Mouse (Mus musculus) kidney, embryonic 15.5 days (tissue): ENCODE results near the gene Rock2. TPM values are rescaled to one million over a fixed set of nuclear protein-coding genes. Genes with fewer than 3 reads are reported as not detected.

ENCODE experiments used
- ATAC-seq: fragments of 200-750 bp; cut with Nextera tagmentation; replicated peaks from 2 replicates; pipeline ENCODE4 v1.8.0; 2017; ENCODE audit warnings: moderate TSS enrichment; ENCODE audit not compliant: low FRiP score
- H3K27ac ChIP-seq: fragments of 300-500 bp; sonication (generic); 2 replicates; pipeline ENCODE4 v1.5.1; 2015; ENCODE audit warnings: mild to moderate bottlenecking, inconsistent platforms
- H3K27me3 ChIP-seq: fragments of 300-500 bp; sonication (generic); 2 replicates; pipeline ENCODE4 v1.6.1; 2015; ENCODE audit warnings: inconsistent platforms
- H3K36me3 ChIP-seq: fragments of 300-500 bp; sonication (generic); 2 replicates; pipeline ENCODE4 v1.6.1; 2015; ENCODE audit warnings: inconsistent platforms
- H3K4me1 ChIP-seq: fragments of 300-500 bp; sonication (generic); 2 replicates; pipeline ENCODE4 v1.6.1; 2015; ENCODE audit warnings: inconsistent platforms
- H3K4me2 ChIP-seq: fragments of 300-500 bp; sonication (generic); 2 replicates; pipeline ENCODE4 v1.6.1; 2015; ENCODE audit warnings: moderate library complexity, mild to moderate bottlenecking, inconsistent platforms
- H3K4me3 ChIP-seq: fragments of 300-500 bp; sonication (generic); replicated peaks from 2 replicates; pipeline ENCODE4 v1.5.1; 2015; ENCODE audit warnings: mild to moderate bottlenecking, inconsistent platforms
- H3K9ac ChIP-seq: fragments of 300-500 bp; sonication (generic); 2 replicates; pipeline ENCODE4 v1.6.1; 2015; ENCODE audit warnings: mild to moderate bottlenecking, inconsistent platforms
- H3K9me3 ChIP-seq: fragments of 300-500 bp; sonication (generic); replicated peaks from 2 replicates; pipeline ENCODE4 v1.6.1; 2016; ENCODE audit warnings: inconsistent platforms
- WGBS: fragments of 180-500 bp; shearing (Covaris S2); methylation state at CpG from one replicate; pipeline ENCODE4 v1.1.7; 2015; ENCODE audit warnings: mixed read lengths; 5-methylcytosine and 5-hydroxymethylcytosine counted together
- polyA plus RNA-seq: library from polyadenylated mRNA; unstranded; fragments of >200 nt; fragmentation: Nextera tagmentation; extraction: Ambion mirVana; gene quantifications from 2 replicates; pipeline ENCODE4 v1.2.1, GENCODE M21; 2015

Rock2 gene
- polyA plus RNA-seq, 1 experiment from 2014 or later, result 16.6 TPM

- Histone ChIP-seq H3K4me2 (no peak overlapping the region), H3K27me3 (no peaks in the 10 kb centered on the region), H3K9ac (no peak overlapping the region), H3K9me3 (no peaks in the 10 kb centered on the region), H3K4me3 (no peak overlapping the region), H3K36me3 (no peaks in the 10 kb centered on the region), H3K27ac (no peak overlapping the region), H3K4me1 (0 out of 2 replicates have a peak, but pooled peaks cover 3% of the 10 kb centered on the region)
- no peak for ATAC-seq
- 90% methylated on average over 3 of the region's 3 CpGs for WGBS
Measured at GRCm38 (mm10) chr12:16912600-16912999, 17.9 kb downstream of the Rock2 start.

DNA sequence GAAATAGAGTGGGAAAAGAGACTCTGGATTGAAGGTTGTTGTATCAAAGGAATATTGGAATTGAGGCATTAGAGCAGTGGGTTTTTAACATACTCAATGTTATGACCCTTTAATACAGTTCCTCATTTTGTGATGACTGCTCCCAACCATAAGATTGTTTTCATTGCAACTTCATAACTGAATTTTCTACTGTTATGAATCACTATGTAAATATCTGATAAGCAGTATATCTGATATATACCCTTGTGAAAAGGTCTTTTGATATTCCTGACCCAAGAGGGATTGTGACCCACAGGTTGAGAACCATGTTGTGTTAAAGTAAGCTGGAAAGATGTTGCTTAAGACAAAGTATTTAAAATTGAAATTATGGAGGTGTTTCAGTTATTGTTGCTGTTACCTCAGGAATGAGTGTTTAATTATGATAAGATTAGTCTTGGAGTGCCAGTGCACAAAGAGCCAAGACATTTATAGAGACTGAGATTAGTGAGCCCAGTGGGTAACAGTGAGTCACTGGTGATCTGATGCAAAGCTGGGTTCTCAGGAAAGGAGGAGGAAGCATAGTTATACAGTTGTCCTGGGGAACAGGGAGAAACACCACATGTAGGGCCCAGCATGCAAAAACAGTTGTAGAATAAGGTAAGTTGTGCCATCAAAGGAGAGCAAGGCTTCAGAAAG is 25.6 kb downstream of the Rock2 start:
- Histone ChIP-seq H3K9me3 (no peaks in the 10 kb centered on the region), H3K4me2 (no peak overlapping the region), H3K9ac (no peak overlapping the region), H3K4me1 (no peaks in the 10 kb centered on the region), H3K27ac (no peak overlapping the region), H3K4me3 (no peak overlapping the region), H3K27me3 (no peaks in the 10 kb centered on the region), H3K36me3 (no peaks in the 10 kb centered on the region)
- ATAC-seq, result no peak

DNA sequence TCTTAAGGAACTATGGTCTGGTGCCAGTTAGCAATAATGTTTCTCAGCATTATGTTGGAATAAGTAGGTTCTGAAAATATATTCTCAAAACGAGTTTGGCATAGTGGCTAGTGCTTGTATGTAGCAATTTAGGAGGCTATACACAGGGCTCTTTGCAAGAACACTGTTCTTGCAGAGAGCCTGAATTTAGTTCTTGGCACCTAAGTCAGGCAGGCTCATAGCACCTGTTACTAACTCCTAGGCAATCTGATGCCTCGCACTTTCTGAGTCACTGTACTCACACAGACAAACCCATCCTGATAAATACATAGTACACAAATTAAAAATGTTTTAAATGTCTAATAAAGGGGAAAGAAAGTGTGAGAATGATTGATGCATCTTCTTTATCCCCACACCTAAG is 33.2 kb downstream of the Rock2 start:
- Histone ChIP-seq H3K9ac (no peak overlapping the region), H3K4me3 (no peak overlapping the region), H3K27ac (no peak overlapping the region), H3K36me3 (peaks cover 25% of the 10 kb centered on the region), H3K4me1 (no peaks in the 10 kb centered on the region), H3K27me3 (no peaks in the 10 kb centered on the region), H3K9me3 (no peaks in the 10 kb centered on the region), H3K4me2 (no peak overlapping the region)
- WGBS, result 88% methylated on average over 2 of the region's 2 CpGs
- ATAC-seq, result no peak

DNA sequence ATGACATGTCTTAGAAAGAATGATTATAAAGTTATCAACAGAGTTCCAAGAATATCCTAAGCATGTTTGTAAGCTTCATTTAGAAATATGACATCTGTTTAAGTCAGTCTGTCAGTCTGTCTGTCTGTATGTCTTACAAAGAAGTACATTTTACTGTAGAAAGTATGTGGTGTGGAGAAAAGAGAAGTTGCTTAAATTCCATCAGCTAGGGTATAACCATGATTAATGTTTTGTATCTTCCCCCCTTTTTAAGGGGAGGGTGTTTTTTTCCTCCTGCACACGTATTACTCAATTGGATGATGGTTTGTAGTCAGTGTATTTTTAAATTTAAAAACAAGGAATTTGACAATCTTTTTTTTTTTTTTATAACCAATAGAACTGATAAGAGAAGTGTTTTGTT is 39.7 kb downstream of the Rock2 start:
- 81% methylated on average over 1 of the region's 1 CpGs for whole genome bisulfite sequencing
- ATAC-seq, result no peak

GRCm38 (mm10) chr12:16941976-16942375 is 47.3 kb downstream of the Rock2 start:
- peaks cover 27% of the 10 kb centered on the region for H3K36me3 ChIP-seq
- ATAC-seq, result no peak
- H3K4me3 ChIP-seq, result no peak overlapping the region
- H3K9ac ChIP-seq, result no peak overlapping the region
- H3K9me3 ChIP-seq, result no peaks in the 10 kb centered on the region
- no peak overlapping the region for H3K27ac ChIP-seq
- WGBS, result 85% methylated on average over 3 of the region's 3 CpGs
- H3K27me3 ChIP-seq, result no peaks in the 10 kb centered on the region
- no peaks in the 10 kb centered on the region for H3K4me1 ChIP-seq
- H3K4me2 ChIP-seq, result no peak overlapping the region

More for the DNA sequence above, 39.7 kb downstream of the Rock2 start:
- Histone ChIP-seq H3K4me2 (no peak overlapping the region), H3K9ac (no peak overlapping the region), H3K27ac (no peak overlapping the region), H3K27me3 (no peaks in the 10 kb centered on the region), H3K9me3 (no peaks in the 10 kb centered on the region), H3K4me3 (no peak overlapping the region), H3K36me3 (peaks cover 29% of the 10 kb centered on the region), H3K4me1 (no peaks in the 10 kb centered on the region)

GRCm38 (mm10) chr12:16948239-16948638 is 53.5 kb downstream of the Rock2 start:
- no peak overlapping the region for H3K4me2 ChIP-seq
- H3K9ac ChIP-seq, result no peak overlapping the region
- no peaks in the 10 kb centered on the region for H3K27me3 ChIP-seq
- H3K4me3 ChIP-seq, result no peak overlapping the region
- WGBS, result 93% methylated on average over 6 of the region's 6 CpGs
- no peak overlapping the region for H3K27ac ChIP-seq
- no peak for ATAC-seq
- H3K36me3 ChIP-seq, result peaks cover 38% of the 10 kb centered on the region
- H3K4me1 ChIP-seq, result no peaks in the 10 kb centered on the region
- no peaks in the 10 kb centered on the region for H3K9me3 ChIP-seq

DNA sequence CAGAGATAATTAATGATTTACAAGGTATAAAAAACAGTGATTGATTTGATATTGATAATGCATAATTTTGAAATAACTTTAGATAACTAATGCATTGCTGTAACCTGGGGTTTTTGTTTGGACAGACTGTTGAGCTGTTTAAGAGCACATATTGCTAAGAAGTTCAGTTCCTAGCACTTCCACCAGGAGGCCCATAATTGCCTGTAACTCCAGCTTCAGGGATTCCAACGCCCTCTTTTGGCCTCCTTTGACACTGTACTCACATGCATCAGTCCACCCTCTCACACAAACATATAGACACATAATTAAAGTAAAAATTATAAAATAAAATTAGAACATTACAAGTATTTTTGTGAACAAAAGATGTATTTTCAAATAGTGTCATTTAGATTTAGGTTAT is 64.2 kb downstream of the Rock2 start:
- 68% methylated on average over 1 of the region's 1 CpGs for whole genome bisulfite sequencing
- no peak for ATAC-seq
- H3K9ac ChIP-seq, result no peak overlapping the region
- peaks cover 71% of the 10 kb centered on the region for H3K36me3 ChIP-seq
- no peak overlapping the region for H3K4me3 ChIP-seq
- H3K9me3 ChIP-seq, result no peaks in the 10 kb centered on the region
- H3K4me1 ChIP-seq, result no peaks in the 10 kb centered on the region
- H3K27ac ChIP-seq, result no peak overlapping the region
- H3K4me2 ChIP-seq, result no peak overlapping the region
- H3K27me3 ChIP-seq, result no peaks in the 10 kb centered on the region

- Histone ChIP-seq H3K27ac (no peak overlapping the region), H3K36me3 (peaks cover 70% of the 10 kb centered on the region), H3K4me2 (no peak overlapping the region), H3K9me3 (no peaks in the 10 kb centered on the region), H3K9ac (no peak overlapping the region), H3K4me3 (no peak overlapping the region), H3K4me1 (no peaks in the 10 kb centered on the region), H3K27me3 (no peaks in the 10 kb centered on the region)
- ATAC-seq, result no peak
- 88% methylated on average over 2 of the region's 2 CpGs for WGBS
Measured at GRCm38 (mm10) chr12:16963354-16963753, 68.7 kb downstream of the Rock2 start.

GRCm38 (mm10) chr12:16966811-16967210 is 72.1 kb downstream of the Rock2 start:
- no peak overlapping the region for H3K4me3 ChIP-seq
- H3K27ac ChIP-seq, result no peak overlapping the region
- H3K4me2 ChIP-seq, result no peak overlapping the region
- H3K27me3 ChIP-seq, result no peaks in the 10 kb centered on the region
- H3K9ac ChIP-seq, result no peak overlapping the region
- 95% methylated on average over 2 of the region's 2 CpGs for WGBS
- no peaks in the 10 kb centered on the region for H3K4me1 ChIP-seq
- H3K36me3 ChIP-seq, result peaks cover 67% of the 10 kb centered on the region
- H3K9me3 ChIP-seq, result no peaks in the 10 kb centered on the region
- no peak for ATAC-seq

DNA sequence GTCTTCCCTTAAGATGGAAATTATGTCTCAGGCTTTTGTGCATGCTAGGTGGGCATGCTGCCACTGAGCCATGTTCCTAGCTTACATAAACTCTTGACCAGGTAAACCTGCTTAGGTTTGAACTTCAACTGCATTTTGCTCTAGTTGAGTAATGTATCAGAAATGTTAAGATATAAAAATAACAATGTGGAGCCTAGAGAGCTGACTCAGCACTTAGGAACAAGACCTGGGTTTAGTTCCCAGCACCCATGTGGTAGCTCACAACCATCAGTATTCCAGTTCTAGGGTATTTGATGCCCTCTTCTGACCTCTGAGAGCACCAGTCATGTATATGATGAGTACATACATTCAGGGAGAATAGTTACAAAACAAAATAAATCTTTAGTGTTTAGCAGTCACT is 82.4 kb downstream of the Rock2 start:
- H3K36me3 ChIP-seq, result peaks cover 91% of the 10 kb centered on the region
- H3K4me3 ChIP-seq, result no peak overlapping the region
- H3K4me2 ChIP-seq, result no peak overlapping the region
- H3K9me3 ChIP-seq, result no peaks in the 10 kb centered on the region
- no peaks in the 10 kb centered on the region for H3K27me3 ChIP-seq
- no peak overlapping the region for H3K9ac ChIP-seq
- no peaks in the 10 kb centered on the region for H3K4me1 ChIP-seq
- no peak overlapping the region for H3K27ac ChIP-seq
- ATAC-seq, result no peak

- 90% methylated on average over 1 of the region's 1 CpGs for WGBS
- Histone ChIP-seq H3K27ac (no peak overlapping the region), H3K36me3 (peaks cover 44% of the 10 kb centered on the region), H3K4me2 (no peak overlapping the region), H3K9me3 (no peaks in the 10 kb centered on the region), H3K9ac (no peak overlapping the region), H3K4me1 (no peaks in the 10 kb centered on the region), H3K4me3 (no peak overlapping the region), H3K27me3 (no peaks in the 10 kb centered on the region)
- ATAC-seq, result no peak
Measured at GRCm38 (mm10) chr12:16985778-16986177, 91.1 kb downstream of the Rock2 start.

GRCm38 (mm10) chr12:16991376-16991775 is 96.7 kb downstream of the Rock2 start:
- no peak for ATAC-seq

GRCm38 (mm10) chr12:16992355-16992754 is 97.7 kb downstream of the Rock2 start:
- H3K4me2 ChIP-seq, result no peak overlapping the region
- no peaks in the 10 kb centered on the region for H3K4me1 ChIP-seq
- peaks cover 8% of the 10 kb centered on the region; the same call in 1 of the 2 replicates for H3K36me3 ChIP-seq
- no peak overlapping the region for H3K9ac ChIP-seq
- 89% methylated on average over 2 of the region's 2 CpGs for WGBS
- H3K27ac ChIP-seq, result no peak overlapping the region
- H3K27me3 ChIP-seq, result no peaks in the 10 kb centered on the region
- no peak for ATAC-seq
- no peak overlapping the region for H3K4me3 ChIP-seq
- no peaks in the 10 kb centered on the region for H3K9me3 ChIP-seq

More at GRCm38 (mm10) chr12:16991376-16991775, 96.7 kb downstream of the Rock2 start:
- no peaks in the 10 kb centered on the region for H3K4me1 ChIP-seq
- H3K9ac ChIP-seq, result no peak overlapping the region
- H3K9me3 ChIP-seq, result no peaks in the 10 kb centered on the region
- no peak overlapping the region for H3K4me2 ChIP-seq
- no peaks in the 10 kb centered on the region for H3K27me3 ChIP-seq
- H3K27ac ChIP-seq, result no peak overlapping the region
- 93% methylated on average over 2 of the region's 2 CpGs for WGBS
- no peak overlapping the region for H3K4me3 ChIP-seq
- peaks cover 12% of the 10 kb centered on the region; the same call in 1 of the 2 replicates for H3K36me3 ChIP-seq
